Mouse (Mus musculus): Measurements from ENCODE around the gene Ccdc89. TPM values are rescaled to one million over a fixed set of nuclear protein-coding genes. Genes with fewer than 3 reads are reported as not detected.

Ccdc89 gene
- 0.95 and 1.9 TPM in 2 replicates for polyA plus RNA-seq (2016; fragmentation: Nextera tagmentation; extraction: Ambion mirVana)

GRCm38 (mm10) chr7:90426020-90427001, at the start of gene Ccdc89:
Gene Ccdc89 (plus strand): TSS chr7:90426577.
- Histone ChIP-seq H3K27ac (ENCODE audit: poor library complexity, severe bottlenecking) (no peak within 1 kb of the TSS), H3K4me3 (peak within 1 kb of the TSS; percentile 49), H3K4me1 (replicated peaks) (0 out of 2 replicates have a peak, but pooled peaks cover 4% of the 10 kb centered on the region), H3K9ac (peak within 1 kb of the TSS; percentile 71), H3K4me2 (peak within 1 kb of the TSS; percentile 85), H3K27me3 (replicated peaks) (no peaks in the 10 kb centered on the region), H3K36me3 (no peaks in the 10 kb centered on the region), H3K9me3 (replicated peaks) (no peaks in the 10 kb centered on the region)
- 15% methylated on average over 29 of the region's 29 CpGs for WGBS
- peak; percentile 99 for ATAC-seq (ENCODE audit: insufficient number of reproducible peaks, low FRiP score)

DNA sequence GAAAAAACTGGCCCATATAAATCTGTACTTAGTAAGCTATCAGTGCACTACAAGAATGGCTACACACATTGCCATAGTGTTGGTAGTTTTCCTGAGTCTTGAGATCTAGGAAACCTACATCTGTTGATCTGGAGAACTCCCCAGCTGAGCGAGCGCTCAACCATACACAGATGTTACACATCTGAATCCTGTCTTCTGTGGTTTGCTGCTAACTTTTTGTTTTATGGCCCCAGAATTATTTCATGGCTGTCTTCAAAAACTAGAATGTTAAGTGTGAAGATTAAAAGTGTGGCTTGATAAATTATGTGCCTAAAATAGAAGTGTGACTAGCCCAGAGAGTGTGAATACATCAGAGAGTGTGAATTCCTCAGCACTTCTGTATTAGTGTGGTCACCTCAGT, 42.0 kb upstream of the Ccdc89 start:
- ATAC-seq (ENCODE audit: insufficient number of reproducible peaks, low FRiP score): no peak
- Histone ChIP-seq H3K9ac (no peak overlapping the region), H3K4me1 (replicated peaks) (peaks cover 19% of the 10 kb centered on the region), H3K27ac (ENCODE audit: poor library complexity, severe bottlenecking) (no peak overlapping the region), H3K4me2 (no peak overlapping the region), H3K27me3 (replicated peaks) (no peaks in the 10 kb centered on the region), H3K4me3 (no peak overlapping the region), H3K36me3 (no peaks in the 10 kb centered on the region), H3K9me3 (replicated peaks) (no peaks in the 10 kb centered on the region)
- WGBS: 74% methylated on average over 2 of the region's 2 CpGs

- H3K9ac ChIP-seq: no peak overlapping the region
- H3K9me3 ChIP-seq (replicated peaks): no peaks in the 10 kb centered on the region
- no peaks in the 10 kb centered on the region for H3K36me3 ChIP-seq
- WGBS: 10% methylated on average over 8 of the region's 8 CpGs
- no peak overlapping the region for H3K27ac ChIP-seq (ENCODE audit: poor library complexity, severe bottlenecking)
- peaks cover 22% of the 10 kb centered on the region for H3K4me1 ChIP-seq (replicated peaks)
- H3K4me3 ChIP-seq: peak overlapping the region; percentile 14; the same call in 1 of the 2 replicates
- H3K4me2 ChIP-seq: peak overlapping the region; percentile 59
- ATAC-seq (ENCODE audit: insufficient number of reproducible peaks, low FRiP score): no peak
- no peaks in the 10 kb centered on the region for H3K27me3 ChIP-seq (replicated peaks)
Observed at GRCm38 (mm10) chr7:90386885-90387459, 39.4 kb upstream of the Ccdc89 start.

DNA sequence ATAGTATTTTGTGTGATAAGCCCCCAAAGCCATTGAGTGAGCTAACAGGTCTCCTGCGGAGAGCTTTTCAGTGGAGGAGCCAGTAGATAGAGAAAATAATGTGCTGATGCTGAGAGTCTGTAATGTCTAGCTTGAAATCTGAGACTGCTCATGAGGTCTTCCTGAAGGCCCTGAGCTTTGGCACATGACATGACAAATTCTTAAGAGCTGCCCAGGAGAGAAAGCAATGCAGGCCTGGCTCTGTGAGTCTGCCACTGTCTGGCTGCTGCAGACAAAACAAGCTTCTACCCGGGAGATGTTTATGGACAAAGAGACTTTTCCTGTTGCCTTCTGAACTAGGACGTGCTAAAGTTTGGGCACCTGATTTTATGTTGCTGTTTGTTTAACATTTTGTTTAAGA, 36.6 kb upstream of the Ccdc89 start:
- Histone ChIP-seq H3K4me1 (replicated peaks) (peaks cover 20% of the 10 kb centered on the region), H3K27ac (ENCODE audit: poor library complexity, severe bottlenecking) (no peak overlapping the region; the same call in 1 of the 2 replicates), H3K36me3 (no peaks in the 10 kb centered on the region), H3K9me3 (replicated peaks) (no peaks in the 10 kb centered on the region), H3K4me3 (no peak overlapping the region), H3K27me3 (replicated peaks) (no peaks in the 10 kb centered on the region), H3K9ac (no peak overlapping the region), H3K4me2 (no peak overlapping the region)
- WGBS: 27% methylated on average over 3 of the region's 3 CpGs
- no peak for ATAC-seq (ENCODE audit: insufficient number of reproducible peaks, low FRiP score)

GRCm38 (mm10) chr7:90395073-90395472, 31.3 kb upstream of the Ccdc89 start:
- peaks cover 13% of the 10 kb centered on the region for H3K4me1 ChIP-seq (replicated peaks)
- no peak for ATAC-seq (ENCODE audit: insufficient number of reproducible peaks, low FRiP score)
- no peaks in the 10 kb centered on the region for H3K9me3 ChIP-seq (replicated peaks)
- H3K4me3 ChIP-seq: no peak overlapping the region
- no peaks in the 10 kb centered on the region for H3K36me3 ChIP-seq
- H3K27me3 ChIP-seq (replicated peaks): no peaks in the 10 kb centered on the region
- H3K4me2 ChIP-seq: no peak overlapping the region
- no peak overlapping the region for H3K9ac ChIP-seq
- 0 out of 2 replicates have a peak overlapping the region, but pooled peaks have one; percentile 28 for H3K27ac ChIP-seq (ENCODE audit: poor library complexity, severe bottlenecking)
- 30% methylated on average over 4 of the region's 4 CpGs for WGBS

- H3K4me3 ChIP-seq: no peak overlapping the region
Observed at GRCm38 (mm10) chr7:90395928-90396327, 30.4 kb upstream of the Ccdc89 start.

GRCm38 (mm10) chr7:90409934-90410333, 16.4 kb upstream of the Ccdc89 start:
- Histone ChIP-seq H3K27ac (ENCODE audit: poor library complexity, severe bottlenecking) (no peak overlapping the region), H3K4me3 (no peak overlapping the region), H3K27me3 (replicated peaks) (no peaks in the 10 kb centered on the region), H3K4me2 (no peak overlapping the region), H3K9me3 (replicated peaks) (no peaks in the 10 kb centered on the region), H3K9ac (no peak overlapping the region), H3K4me1 (replicated peaks) (no peaks in the 10 kb centered on the region), H3K36me3 (no peaks in the 10 kb centered on the region)
- WGBS: 56% methylated on average over 3 of the region's 3 CpGs
- ATAC-seq (ENCODE audit: insufficient number of reproducible peaks, low FRiP score): no peak

More at GRCm38 (mm10) chr7:90395928-90396327, 30.4 kb upstream of the Ccdc89 start:
- no peak overlapping the region for H3K4me2 ChIP-seq
- ATAC-seq (ENCODE audit: insufficient number of reproducible peaks, low FRiP score): no peak
- no peaks in the 10 kb centered on the region for H3K36me3 ChIP-seq
- H3K9ac ChIP-seq: no peak overlapping the region
- WGBS: 41% methylated on average over 5 of the region's 5 CpGs
- H3K27ac ChIP-seq (ENCODE audit: poor library complexity, severe bottlenecking): peak overlapping the region; percentile 29; the same call in 1 of the 2 replicates
- H3K9me3 ChIP-seq (replicated peaks): no peaks in the 10 kb centered on the region
- H3K4me1 ChIP-seq (replicated peaks): peaks cover 13% of the 10 kb centered on the region
- no peaks in the 10 kb centered on the region for H3K27me3 ChIP-seq (replicated peaks)

GRCm38 (mm10) chr7:90427006-90427405, 629 bp downstream of the Ccdc89 start:
- H3K27me3 ChIP-seq (replicated peaks): no peaks in the 10 kb centered on the region
- H3K4me1 ChIP-seq (replicated peaks): 0 out of 2 replicates have a peak, but pooled peaks cover 4% of the 10 kb centered on the region
- H3K27ac ChIP-seq (ENCODE audit: poor library complexity, severe bottlenecking): no peak overlapping the region
- H3K36me3 ChIP-seq: no peaks in the 10 kb centered on the region
- peak overlapping the region; percentile 49 for H3K4me3 ChIP-seq
- no peak for ATAC-seq (ENCODE audit: insufficient number of reproducible peaks, low FRiP score)
- 47% methylated on average over 9 of the region's 9 CpGs for WGBS
- peak overlapping the region; percentile 85 for H3K4me2 ChIP-seq
- peak overlapping the region; percentile 71 for H3K9ac ChIP-seq
- H3K9me3 ChIP-seq (replicated peaks): no peaks in the 10 kb centered on the region

DNA sequence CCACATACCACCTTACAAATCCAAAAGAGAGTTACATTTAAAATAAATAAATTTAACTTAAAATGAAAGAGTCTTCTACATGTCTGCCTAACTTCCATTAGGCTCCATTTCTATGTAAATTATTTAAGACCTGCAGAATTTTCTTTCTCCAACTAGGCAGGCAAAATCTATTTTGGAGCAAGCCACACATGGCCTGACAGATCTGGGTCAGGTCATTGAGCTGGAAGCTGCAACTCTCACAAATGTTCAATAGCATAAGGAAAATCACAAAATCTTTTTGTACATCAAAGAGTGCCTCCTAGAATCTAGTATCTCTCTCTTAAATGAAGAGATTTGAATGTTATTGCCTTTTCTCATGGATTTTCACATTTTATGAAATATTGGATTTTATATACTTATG, 5.8 kb downstream of the Ccdc89 start:
- Histone ChIP-seq H3K4me1 (replicated peaks) (no peaks in the 10 kb centered on the region), H3K4me3 (no peak overlapping the region), H3K9me3 (replicated peaks) (no peaks in the 10 kb centered on the region), H3K27me3 (replicated peaks) (no peaks in the 10 kb centered on the region), H3K27ac (ENCODE audit: poor library complexity, severe bottlenecking) (no peak overlapping the region), H3K4me2 (no peak overlapping the region), H3K36me3 (no peaks in the 10 kb centered on the region), H3K9ac (no peak overlapping the region)
- ATAC-seq (ENCODE audit: insufficient number of reproducible peaks, low FRiP score): no peak

GRCm38 (mm10) chr7:90440044-90440443, 13.7 kb downstream of the Ccdc89 start:
- H3K4me1 ChIP-seq (replicated peaks): no peaks in the 10 kb centered on the region
- H3K4me2 ChIP-seq: no peak overlapping the region
- no peak for ATAC-seq (ENCODE audit: insufficient number of reproducible peaks, low FRiP score)
- no peak overlapping the region for H3K9ac ChIP-seq
- H3K36me3 ChIP-seq: no peaks in the 10 kb centered on the region
- no peaks in the 10 kb centered on the region for H3K9me3 ChIP-seq (replicated peaks)
- H3K27me3 ChIP-seq (replicated peaks): no peaks in the 10 kb centered on the region
- H3K4me3 ChIP-seq: no peak overlapping the region
- WGBS: 79% methylated on average over 4 of the region's 4 CpGs
- no peak overlapping the region for H3K27ac ChIP-seq (ENCODE audit: poor library complexity, severe bottlenecking)

GRCm38 (mm10) chr7:90442070-90442469, 15.7 kb downstream of the Ccdc89 start:
- Histone ChIP-seq H3K9ac (peak overlapping the region; percentile 96; the same call in 1 of the 2 replicates), H3K9me3 (replicated peaks) (no peaks in the 10 kb centered on the region), H3K27me3 (replicated peaks) (no peaks in the 10 kb centered on the region), H3K4me3 (peak overlapping the region; percentile 74), H3K4me2 (peak overlapping the region; percentile 96), H3K27ac (ENCODE audit: poor library complexity, severe bottlenecking) (peak overlapping the region; percentile 99; the same call in 1 of the 2 replicates), H3K36me3 (no peaks in the 10 kb centered on the region), H3K4me1 (replicated peaks) (no peaks in the 10 kb centered on the region)
- WGBS: 15% methylated on average over 4 of the region's 4 CpGs
- ATAC-seq (ENCODE audit: insufficient number of reproducible peaks, low FRiP score): no peak

Measured in heart, embryonic 12.5 days (tissue).